Mouse (Mus musculus): ENCODE data around the gene Gpr37l1.
"Not testable (repeated sequence)": the region's sequence is repeated elsewhere in the genome, so short reads cannot be mapped to it uniquely, and the experiment has no call there.

The Gpr37l1 gene

GRCm38 (mm10) chr1:135167435-135167834 is at the start of gene Gpr37l1:
TSS of gene Gpr37l1 (minus strand) at chr1:135167681.
- DNase-seq = peak; percentile 35

GRCm38 (mm10) chr1:135213772-135214640 is 46.5 kb upstream of the Gpr37l1 start:
- no peak for DNase-seq

DNA sequence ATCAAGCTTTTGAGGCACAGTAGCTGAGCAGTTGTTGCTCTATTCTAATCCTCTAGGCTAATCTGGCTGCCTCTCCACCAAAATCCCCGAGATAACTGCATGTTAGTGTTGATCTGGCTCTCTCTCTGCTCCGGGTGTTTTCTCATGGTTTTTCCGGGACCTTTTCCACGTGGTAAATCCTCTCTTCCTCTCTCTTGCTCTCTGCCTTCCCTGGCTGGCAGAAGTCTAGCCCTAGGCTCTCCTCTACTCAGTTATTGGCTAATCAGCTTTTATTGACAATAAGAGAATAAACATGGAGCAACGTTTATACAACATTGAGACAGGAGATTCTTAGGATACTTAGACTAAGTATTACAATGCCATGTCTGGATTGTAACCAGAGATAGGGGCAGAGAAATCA is 42.9 kb upstream of the Gpr37l1 start:
- DNase-seq = no peak

GRCm38 (mm10) chr1:135208716-135209115 is 41.2 kb upstream of the Gpr37l1 start:
- DNase-seq = no peak

GRCm38 (mm10) chr1:135206586-135207339 is 39.3 kb upstream of the Gpr37l1 start:
- DNase-seq = no peak

DNA sequence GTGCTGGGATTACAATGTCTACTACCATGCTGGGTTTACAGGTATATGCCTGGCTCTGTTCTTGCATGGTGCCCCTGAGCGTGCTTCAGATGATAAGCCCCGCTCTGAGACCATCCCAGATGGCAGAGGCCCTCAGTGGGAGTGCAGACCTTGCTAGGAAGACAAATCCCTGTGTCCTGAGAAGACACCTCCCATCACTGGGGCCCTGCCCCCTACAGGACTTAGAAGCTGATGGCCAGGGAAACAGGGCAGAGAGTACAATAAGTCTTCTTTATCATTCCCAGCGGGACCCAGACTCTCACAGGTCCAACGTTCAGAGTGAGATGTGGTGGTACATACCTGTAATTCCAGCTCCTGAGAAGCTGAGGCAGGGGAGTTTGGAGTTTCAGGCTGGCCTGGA is 37.8 kb upstream of the Gpr37l1 start:
- DNase-seq = no peak

GRCm38 (mm10) chr1:135204196-135205126 is 37.0 kb upstream of the Gpr37l1 start:
- no peak for DNase-seq

DNA sequence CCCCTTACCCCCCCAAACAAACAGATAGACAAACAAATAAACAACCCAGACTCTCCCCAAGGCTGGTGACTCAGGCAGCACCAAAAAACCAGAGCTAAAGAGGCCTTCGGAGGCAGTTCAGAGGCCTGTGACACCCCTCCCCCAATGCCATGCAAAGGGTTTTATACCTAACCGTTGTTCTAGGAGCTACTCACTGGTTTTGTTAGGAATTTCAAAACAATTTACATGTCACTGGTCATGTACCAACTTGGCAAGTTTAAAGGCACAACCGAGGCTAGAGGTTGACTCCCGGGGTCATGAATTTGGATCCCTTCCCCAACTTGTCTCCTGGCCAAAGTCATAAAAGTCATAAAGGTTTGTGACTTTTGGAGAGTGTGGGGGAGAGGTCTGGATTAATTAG is 32.9 kb upstream of the Gpr37l1 start:
- DNase-seq = no peak

- no peak for DNase-seq
Measured at GRCm38 (mm10) chr1:135199014-135199819, 31.7 kb upstream of the Gpr37l1 start.

DNA sequence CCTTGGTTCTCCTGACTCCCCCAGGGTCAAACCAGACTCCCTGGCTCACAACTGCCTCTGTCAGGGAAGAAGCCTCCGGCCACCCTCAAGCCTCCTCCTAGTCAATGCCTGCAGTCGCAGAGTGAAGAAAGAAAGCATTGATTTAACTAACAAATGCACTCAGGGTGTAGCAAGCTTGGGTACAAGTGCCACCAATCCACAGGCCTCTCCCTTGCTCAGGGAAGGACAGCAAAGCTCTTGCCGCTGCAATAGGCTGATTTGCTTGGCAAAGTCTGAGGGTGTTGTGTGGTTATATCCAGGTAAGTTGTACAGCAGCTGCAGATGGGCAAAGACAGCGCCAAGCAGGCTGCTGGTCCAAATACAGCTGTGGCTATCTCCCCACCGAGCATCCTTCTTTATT is 30.9 kb upstream of the Gpr37l1 start:
- no peak for DNase-seq

GRCm38 (mm10) chr1:135195907-135196440 is 28.5 kb upstream of the Gpr37l1 start:
- DNase-seq = no peak

DNA sequence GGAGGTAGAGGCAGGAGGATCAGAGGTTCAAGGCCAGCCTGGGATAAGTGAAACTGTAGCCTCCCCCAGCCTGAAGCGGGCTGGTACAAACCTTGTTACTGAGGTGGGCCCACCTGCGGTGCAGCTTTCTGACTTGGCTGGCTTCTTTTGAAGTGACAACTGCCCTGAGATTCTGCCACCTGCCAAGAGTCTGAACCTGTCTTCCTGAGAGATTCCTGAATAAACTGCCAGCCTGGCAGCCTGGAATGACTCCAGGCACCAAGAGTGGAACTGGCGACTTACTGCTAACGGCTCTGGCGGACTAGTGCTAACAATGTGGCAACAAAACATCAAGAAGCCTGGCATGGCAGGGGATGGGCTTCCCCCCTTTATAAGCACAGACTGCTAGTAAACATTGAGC is 26.9 kb upstream of the Gpr37l1 start:
- peak; percentile 60 for DNase-seq

DNA sequence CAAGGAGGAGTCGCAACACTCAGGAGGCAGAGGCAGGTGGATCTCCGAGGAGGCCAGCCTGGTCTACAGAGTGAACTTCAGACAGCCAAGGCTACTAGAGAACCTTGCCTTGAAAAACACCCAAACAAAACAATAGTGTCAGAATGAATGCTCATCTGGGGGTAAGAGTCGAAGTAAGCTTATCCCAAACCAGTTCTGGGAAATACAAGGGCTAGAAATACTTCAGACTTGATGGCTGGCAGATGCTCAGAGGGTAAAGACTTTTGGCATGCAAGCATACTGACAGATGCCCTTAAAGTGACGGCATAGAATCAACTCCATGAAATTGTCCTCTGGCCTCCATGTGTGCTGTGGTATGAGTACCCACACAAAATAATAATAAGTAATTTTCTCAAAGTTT is 21.7 kb upstream of the Gpr37l1 start:
- no peak for DNase-seq

GRCm38 (mm10) chr1:135188197-135188596 is 20.7 kb upstream of the Gpr37l1 start:
- no peak for DNase-seq

GRCm38 (mm10) chr1:135187016-135187415 is 19.5 kb upstream of the Gpr37l1 start:
- DNase-seq = not testable (repeated sequence)

DNA sequence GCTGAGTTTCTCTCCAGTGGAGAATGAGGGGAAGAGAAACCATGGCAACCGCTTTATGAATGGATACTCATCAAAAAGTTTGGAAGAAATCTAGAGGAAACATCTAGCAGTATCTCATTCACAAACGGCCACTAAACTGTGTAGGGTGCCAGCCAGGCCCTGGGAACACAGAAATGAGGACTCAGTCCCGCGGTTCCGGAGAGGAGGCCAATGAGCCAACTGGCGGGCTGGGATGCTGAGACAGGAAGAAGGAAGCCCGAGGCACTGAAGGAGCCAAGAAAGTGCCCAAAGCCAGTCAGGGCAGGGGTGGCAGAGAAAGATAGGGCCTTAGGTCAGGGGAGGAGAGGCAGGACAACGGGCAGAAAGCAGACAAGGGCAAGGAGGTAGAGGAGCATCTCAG is 18.9 kb upstream of the Gpr37l1 start:
- DNase-seq = peak; percentile 15

DNA sequence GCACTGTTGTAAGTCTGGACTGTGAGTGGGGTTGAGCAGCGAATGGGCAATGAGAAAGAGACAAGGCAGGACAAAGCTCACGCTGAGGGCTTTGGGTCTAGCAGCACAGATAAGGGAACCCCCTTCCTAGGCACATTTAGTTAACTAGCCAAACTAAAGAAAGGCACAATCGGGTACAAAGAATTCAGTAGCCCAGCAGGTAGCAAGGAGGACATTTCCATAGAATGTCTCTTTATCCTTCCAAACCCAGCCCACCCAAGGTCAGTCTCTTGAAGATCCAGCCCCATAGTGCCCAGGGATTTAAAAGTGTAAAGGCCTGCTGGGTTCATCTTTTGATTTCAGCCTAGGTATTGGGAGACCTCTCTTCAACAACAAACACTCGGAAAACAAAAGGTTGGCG is 18.5 kb upstream of the Gpr37l1 start:
- no peak for DNase-seq

DNA sequence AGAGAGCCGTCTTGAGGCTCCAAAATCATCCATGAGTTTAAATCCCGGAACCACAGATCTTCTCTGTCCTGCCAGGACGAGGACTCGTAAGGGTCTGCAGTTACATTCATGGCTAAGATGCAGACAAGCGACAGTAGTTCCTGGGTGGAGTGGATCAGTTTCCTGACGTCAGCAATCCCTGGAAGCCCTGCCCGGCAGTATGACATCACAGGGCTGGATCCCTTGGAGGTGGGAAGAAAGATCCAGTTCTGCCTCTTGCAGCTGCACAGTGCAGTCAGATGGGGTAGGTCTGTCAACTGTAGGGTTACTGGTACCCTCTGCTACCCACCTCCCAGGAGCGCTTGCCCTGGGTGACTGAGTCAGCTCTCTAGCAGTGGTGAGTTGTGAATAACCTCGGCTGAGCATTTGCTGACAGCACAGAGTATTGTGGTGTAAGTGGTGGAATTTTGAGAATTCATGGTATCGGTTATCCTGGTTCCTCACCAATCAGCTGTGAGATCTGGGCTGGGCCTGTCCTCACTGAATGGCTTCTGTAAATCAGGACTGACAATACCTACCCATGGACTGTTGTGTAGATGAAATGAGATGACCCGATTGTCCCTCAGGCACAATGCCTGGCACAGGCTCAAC is 16.6 kb upstream of the Gpr37l1 start:
- no peak for DNase-seq

DNA sequence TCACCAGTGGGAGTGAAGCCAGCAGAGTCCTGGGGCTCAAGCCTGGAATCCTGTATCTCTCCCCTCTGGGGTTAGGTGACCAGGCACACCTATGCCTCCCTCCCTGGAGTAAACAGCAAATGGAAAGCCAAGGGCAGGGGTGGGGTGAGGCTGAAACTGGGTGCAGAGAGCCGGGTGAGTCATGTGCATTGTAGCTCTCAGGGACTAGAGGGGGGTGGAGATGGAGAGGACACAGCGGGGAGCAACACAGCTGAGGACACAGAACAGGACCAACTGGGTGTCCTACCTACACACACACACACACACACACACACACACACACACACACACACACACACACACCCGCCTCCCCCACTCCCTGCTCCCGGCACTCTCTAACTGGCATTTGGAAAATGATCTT is 16.0 kb upstream of the Gpr37l1 start:
- DNase-seq = no peak

- DNase-seq = no peak
Measured at GRCm38 (mm10) chr1:135182975-135183374, 15.5 kb upstream of the Gpr37l1 start.

GRCm38 (mm10) chr1:135181880-135182623 is 14.6 kb upstream of the Gpr37l1 start:
- no peak for DNase-seq
